Mouse (Mus musculus): Measurements from ENCODE around the gene Txnrd2. TPM values are rescaled to one million over a fixed set of nuclear protein-coding genes. Genes with fewer than 3 reads are reported as not detected.
A peak's percentile ranks its signal among the peaks of the same experiment; 100 is the strongest.

Gene Txnrd2
- total RNA-seq, 2 experiments from 2014 or later, result 8.8 to 13.1 TPM

- peak; percentile 95 for ATAC-seq (replicated peaks; ENCODE audit: poor library complexity, severe bottlenecking)
These were observed 17.2 kb downstream of the Txnrd2 start for GRCm38 (mm10) chr16:18443385-18443841.

GRCm38 (mm10) chr16:18447243-18447642 lies 21.1 kb downstream of the Txnrd2 start:
- ATAC-seq (replicated peaks; ENCODE audit: poor library complexity, severe bottlenecking), result no peak

GRCm38 (mm10) chr16:18448104-18448503 lies 21.9 kb downstream of the Txnrd2 start:
- ATAC-seq (replicated peaks; ENCODE audit: poor library complexity, severe bottlenecking), result no peak

GRCm38 (mm10) chr16:18449005-18449404 lies 22.8 kb downstream of the Txnrd2 start:
- no peak for ATAC-seq (replicated peaks; ENCODE audit: poor library complexity, severe bottlenecking)

GRCm38 (mm10) chr16:18451486-18452181 lies 25.4 kb downstream of the Txnrd2 start:
- ATAC-seq (replicated peaks; ENCODE audit: poor library complexity, severe bottlenecking), result no peak

GRCm38 (mm10) chr16:18452361-18452862 lies 26.2 kb downstream of the Txnrd2 start:
- no peak for ATAC-seq (replicated peaks; ENCODE audit: poor library complexity, severe bottlenecking)

GRCm38 (mm10) chr16:18453846-18454245 lies 27.7 kb downstream of the Txnrd2 start:
- no peak for ATAC-seq (replicated peaks; ENCODE audit: poor library complexity, severe bottlenecking)

- no peak for ATAC-seq (replicated peaks; ENCODE audit: poor library complexity, severe bottlenecking)
These were observed 29.2 kb downstream of the Txnrd2 start for GRCm38 (mm10) chr16:18455407-18455806.

GRCm38 (mm10) chr16:18458661-18459060 lies 32.5 kb downstream of the Txnrd2 start:
- no peak for ATAC-seq (replicated peaks; ENCODE audit: poor library complexity, severe bottlenecking)

- ATAC-seq (replicated peaks; ENCODE audit: poor library complexity, severe bottlenecking), result no peak
These were observed 33.3 kb downstream of the Txnrd2 start for GRCm38 (mm10) chr16:18459335-18459954.

GRCm38 (mm10) chr16:18459955-18460370 lies 33.8 kb downstream of the Txnrd2 start:
- ATAC-seq (replicated peaks; ENCODE audit: poor library complexity, severe bottlenecking), result peak; percentile 45

GRCm38 (mm10) chr16:18460826-18461225 lies 34.6 kb downstream of the Txnrd2 start:
- ATAC-seq (replicated peaks; ENCODE audit: poor library complexity, severe bottlenecking), result no peak

- no peak for ATAC-seq (replicated peaks; ENCODE audit: poor library complexity, severe bottlenecking)
These were observed 35.8 kb downstream of the Txnrd2 start for GRCm38 (mm10) chr16:18462031-18462430.

GRCm38 (mm10) chr16:18462598-18462997 lies 36.4 kb downstream of the Txnrd2 start:
- ATAC-seq (replicated peaks; ENCODE audit: poor library complexity, severe bottlenecking), result no peak

GRCm38 (mm10) chr16:18464271-18464670 lies 38.1 kb downstream of the Txnrd2 start:
- ATAC-seq (replicated peaks; ENCODE audit: poor library complexity, severe bottlenecking), result no peak

- ATAC-seq (replicated peaks; ENCODE audit: poor library complexity, severe bottlenecking), result no peak
These were observed 44.6 kb downstream of the Txnrd2 start for GRCm38 (mm10) chr16:18470829-18471228.

GRCm38 (mm10) chr16:18471381-18471955 lies 45.3 kb downstream of the Txnrd2 start:
- ATAC-seq (replicated peaks; ENCODE audit: poor library complexity, severe bottlenecking), result no peak

GRCm38 (mm10) chr16:18471976-18472375 lies 45.8 kb downstream of the Txnrd2 start:
- no peak for ATAC-seq (replicated peaks; ENCODE audit: poor library complexity, severe bottlenecking)

GRCm38 (mm10) chr16:18472416-18472815 lies 46.2 kb downstream of the Txnrd2 start:
- no peak for ATAC-seq (replicated peaks; ENCODE audit: poor library complexity, severe bottlenecking)

GRCm38 (mm10) chr16:18472976-18473375 lies 46.8 kb downstream of the Txnrd2 start:
- ATAC-seq (replicated peaks; ENCODE audit: poor library complexity, severe bottlenecking), result no peak

- ATAC-seq (replicated peaks; ENCODE audit: poor library complexity, severe bottlenecking), result no peak
These were observed 47.8 kb downstream of the Txnrd2 start for GRCm38 (mm10) chr16:18474021-18474420.

Data from granulocyte monocyte progenitor cell, adult 5-6 weeks (primary cell).